Mouse (Mus musculus) urinary bladder, postnatal 14 days (tissue): ENCODE measurements around the gene Mab21l1.

Experiments used
- DNase-seq: peaks from one replicate; pipeline ENCODE4 v3.0.0; 2021; ENCODE audit warnings: low spot score

The Mab21l1 gene

GRCm38 (mm10) chr3:55814993-55815625 is 32.8 kb downstream of the Mab21l1 start:
- no peak for DNase-seq

- DNase-seq, result no peak
These were observed 33.8 kb downstream of the Mab21l1 start for GRCm38 (mm10) chr3:55816096-55816495.

- DNase-seq, result no peak
These were observed 34.5 kb downstream of the Mab21l1 start for GRCm38 (mm10) chr3:55816638-55817375.

- DNase-seq, result no peak
These were observed 35.8 kb downstream of the Mab21l1 start for GRCm38 (mm10) chr3:55818082-55818481.

GRCm38 (mm10) chr3:55819598-55819997 is 37.3 kb downstream of the Mab21l1 start:
- no peak for DNase-seq

GRCm38 (mm10) chr3:55824864-55825263 is 42.6 kb downstream of the Mab21l1 start:
- no peak for DNase-seq

GRCm38 (mm10) chr3:55828481-55829256 is 46.4 kb downstream of the Mab21l1 start:
- no peak for DNase-seq

GRCm38 (mm10) chr3:55830226-55830625 is 47.9 kb downstream of the Mab21l1 start:
- no peak for DNase-seq
